In the genomic region with DNA sequence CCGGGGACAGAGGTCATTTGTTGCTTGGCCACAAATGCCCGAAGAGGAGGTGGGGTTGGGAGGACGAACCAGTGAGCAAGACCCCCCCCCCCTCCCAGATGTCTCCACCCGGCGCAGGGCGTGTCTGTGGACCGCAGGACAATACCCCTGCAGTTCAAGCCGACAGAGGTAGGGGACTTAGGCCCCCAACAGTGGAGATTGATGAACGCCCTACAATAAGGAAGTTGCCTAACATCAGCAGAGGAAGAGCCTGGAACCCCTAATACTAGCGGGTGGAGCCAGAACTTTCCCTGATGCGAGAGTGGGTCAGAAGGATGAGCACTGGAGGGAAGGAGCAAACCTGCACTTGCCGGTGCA, we compare ENCODE assay signal across 8 mouse cellular contexts. TPM values are rescaled to one million over a fixed set of nuclear protein-coding genes. Genes with fewer than 3 reads are reported as not detected.
DNase-seq lines count a peak whose midpoint lies in the region; ATAC-seq and TF ChIP-seq lines count a peak whose summit lies in the region.

No protein-coding gene starts in this region.

- peak overlapping the region; percentile 94 for H3K4me2 ChIP-seq in embryonic facial prominence, embryonic 15.5 days (replicated peaks)
- H3K4me2 ChIP-seq in limb, embryonic 13.5 days (replicated peaks) = peak overlapping the region; percentile 97

- DNase-seq in layer of hippocampus, adult 2 months (ENCODE audit: low spot score in 2 of 2) = no peak
- no peak for DNase-seq in layer of hippocampus, adult 9-10 months (ENCODE audit: low spot score)
- peak; percentile 48 for DNase-seq in retina, embryonic 14.5 days (ENCODE audit: low spot score)
- DNase-seq in layer of hippocampus, adult 8-10 months (ENCODE audit: low spot score in 2 of 2) = no peak
- no peak for DNase-seq in T-cell, adult 2 months (ENCODE audit: low spot score)

- WGBS in embryonic facial prominence, embryonic 15.5 days = 1% methylated on average over 12 of the region's 12 CpGs
- 1% methylated on average over 11 of the region's 12 CpGs for WGBS in limb, embryonic 13.5 days

- H3K9ac ChIP-seq in embryonic facial prominence, embryonic 15.5 days = peak overlapping the region; percentile 28; the same call in 1 of the 2 replicates
- peak overlapping the region; percentile 68 for H3K9ac ChIP-seq in limb, embryonic 13.5 days

- no peaks in the 10 kb centered on the region for H3K36me3 ChIP-seq in embryonic facial prominence, embryonic 15.5 days
- no peaks in the 10 kb centered on the region for H3K36me3 ChIP-seq in limb, embryonic 13.5 days

- H3K9me3 ChIP-seq in embryonic facial prominence, embryonic 15.5 days (replicated peaks) = no peaks in the 10 kb centered on the region
- H3K9me3 ChIP-seq in limb, embryonic 13.5 days = no peaks in the 10 kb centered on the region

- ATAC-seq in embryonic facial prominence, embryonic 15.5 days (ENCODE audit: insufficient number of reproducible peaks, low FRiP score, low TSS enrichment, low read depth) = no peak
- peak; percentile 45; the same call in 1 of the 2 replicates for ATAC-seq in limb, embryonic 13.5 days (ENCODE audit: low FRiP score, low read depth)
- no peak for ATAC-seq in monocyte, adult 5-6 weeks (replicated peaks; ENCODE audit: insufficient number of reproducible peaks, low FRiP score, low TSS enrichment, poor library complexity, severe bottlenecking)

- no peaks in the 10 kb centered on the region for H3K27me3 ChIP-seq in embryonic facial prominence, embryonic 15.5 days
- H3K27me3 ChIP-seq in limb, embryonic 13.5 days = peaks cover 27% of the 10 kb centered on the region

- no peak overlapping the region for H3K27ac ChIP-seq in layer of hippocampus, adult 2 months
- H3K27ac ChIP-seq in embryonic facial prominence, embryonic 15.5 days (replicated peaks) = no peak overlapping the region
- no peak overlapping the region for H3K27ac ChIP-seq in limb, embryonic 13.5 days

- peak overlapping the region; percentile 46 for H3K4me3 ChIP-seq in layer of hippocampus, adult 2 months
- peak overlapping the region; percentile 54 for H3K4me3 ChIP-seq in embryonic facial prominence, embryonic 15.5 days (replicated peaks)
- peak overlapping the region; percentile 56 for H3K4me3 ChIP-seq in limb, embryonic 13.5 days

- peaks cover 13% of the 10 kb centered on the region; the same call in 1 of the 2 replicates for H3K4me1 ChIP-seq in embryonic facial prominence, embryonic 15.5 days
- H3K4me1 ChIP-seq in limb, embryonic 13.5 days = peaks cover 26% of the 10 kb centered on the region

- TF ChIP-seq CTCF in layer of hippocampus, adult 2 months (conservative IDR thresholded peaks at IDR 0.05) = no peak

RNA-seq across cellular contexts. Expression of a gene that starts 0.3 kb away (rescaled TPM):
- under 1 TPM; 0.27 to 0.38 TPM for total RNA-seq in layer of hippocampus, adult 2 months (2021)
- polyA plus RNA-seq in embryonic facial prominence, embryonic 15.5 days (2015; fragmentation: Nextera tagmentation; extraction: Ambion mirVana) = 1.5 and 1.7 TPM in 2 replicates
- 2.6 and 2.8 TPM in 2 replicates for polyA plus RNA-seq in limb, embryonic 13.5 days (2015; fragmentation: Nextera tagmentation; extraction: Ambion mirVana)
- total RNA-seq in layer of hippocampus, adult 8-10 months (2022) = 1 to 10 TPM in 2 of 4 experiments, under 1 TPM in 2; 0.78 to 1.5 (median 1.0) TPM
- total RNA-seq in monocyte, adult 5-6 weeks (2017) = not detected in 3 replicates

RNA-seq across cellular contexts. Expression of a gene that starts 9.8 kb away (rescaled TPM):
- 10 to 100 TPM; 28.3 to 32.7 TPM for total RNA-seq in layer of hippocampus, adult 2 months (2021)
- polyA plus RNA-seq in embryonic facial prominence, embryonic 15.5 days (2015; fragmentation: Nextera tagmentation; extraction: Ambion mirVana) = 39.3 and 40.9 TPM in 2 replicates
- 58.3 and 59.8 TPM in 2 replicates for polyA plus RNA-seq in limb, embryonic 13.5 days (2015; fragmentation: Nextera tagmentation; extraction: Ambion mirVana)
- 10 to 100 TPM; 31.7 to 40.5 (median 35.8) TPM for total RNA-seq in layer of hippocampus, adult 8-10 months (2022)
- 6.2 to 12.3 TPM (median 8.9 TPM) in 3 replicates for total RNA-seq in monocyte, adult 5-6 weeks (2017)
